Mouse (Mus musculus) kidney, embryonic 14.5 days (tissue): ENCODE measurements at regions not wholly inside any gene's neighbourhood (a gene's known extent, or its start where the extent isn't known, plus 50 kb on each side); places are given as distances from the start of the nearest gene placed in this dataset.

Experiments used
- ATAC-seq: fragments of 200-750 bp; cut with Nextera tagmentation; 2 replicates; pipeline ENCODE4 v1.8.0; 2017; ENCODE audit warnings: moderate number of reproducible peaks, mild to moderate bottlenecking, moderate TSS enrichment, moderate library complexity; ENCODE audit not compliant: low FRiP score, low TSS enrichment
- H3K27ac ChIP-seq: fragments of 300-500 bp; sonication (generic); 2 replicates; pipeline ENCODE4 v1.5.1; 2014; ENCODE audit warnings: low read depth, mild to moderate bottlenecking, low read length, moderate library complexity, mixed read lengths
- H3K27me3 ChIP-seq: fragments of 300-500 bp; sonication (generic); 2 replicates; pipeline ENCODE4 v1.6.1; 2014; ENCODE audit warnings: mild to moderate bottlenecking, low read length; ENCODE audit not compliant: control insufficient read depth, insufficient read depth
- H3K36me3 ChIP-seq: fragments of 300-500 bp; sonication (generic); 2 replicates; pipeline ENCODE4 v1.6.1; 2014; ENCODE audit warnings: low read length, mixed read lengths; ENCODE audit not compliant: control insufficient read depth, insufficient read depth
- H3K4me1 ChIP-seq: fragments of 300-500 bp; sonication (generic); 2 replicates; pipeline ENCODE4 v1.6.1; 2014; ENCODE audit warnings: low read length, mixed read lengths; ENCODE audit not compliant: control insufficient read depth, insufficient read depth
- H3K4me2 ChIP-seq: fragments of 300-500 bp; sonication (generic); replicated peaks from 2 replicates; pipeline ENCODE4 v1.6.1; 2014; ENCODE audit warnings: low read depth, mild to moderate bottlenecking, low read length
- H3K4me3 ChIP-seq: fragments of 300-500 bp; sonication (generic); 2 replicates; pipeline ENCODE4 v1.5.1; 2014; ENCODE audit warnings: mild to moderate bottlenecking, low read length
- H3K9ac ChIP-seq: fragments of 300-500 bp; sonication (generic); 2 replicates; pipeline ENCODE4 v1.6.1; 2014; ENCODE audit warnings: low read depth, mild to moderate bottlenecking, low read length, moderate library complexity
- H3K9me3 ChIP-seq: fragments of 300-500 bp; sonication (generic); 2 replicates; pipeline ENCODE4 v1.6.1; 2016; ENCODE audit warnings: low read length; ENCODE audit not compliant: control insufficient read depth
- WGBS: fragments of 180-500 bp; shearing (Covaris S2); extraction: QIAGEN DNeasy Blood & Tissue Kit; methylation state at CpG from one replicate; pipeline ENCODE4 v1.1.7; 2014; 5-methylcytosine and 5-hydroxymethylcytosine counted together

- Histone ChIP-seq H3K4me1 (no peaks in the 10 kb centered on the region), H3K4me2 (no peak overlapping the region), H3K9ac (no peak overlapping the region), H3K36me3 (no peaks in the 10 kb centered on the region), H3K27ac (no peak overlapping the region), H3K27me3 (no peaks in the 10 kb centered on the region), H3K4me3 (no peak overlapping the region), H3K9me3 (no peaks in the 10 kb centered on the region)
- 67% methylated on average over 3 of the region's 3 CpGs for WGBS
- ATAC-seq, result peak; percentile 10; the same call in 1 of the 2 replicates
These were observed 57.1 kb upstream of the Ccnd1 start for GRCm38 (mm10) chr7:144996847-144997246.

- WGBS, result 72% methylated on average over 4 of the region's 4 CpGs
These were observed 54.5 kb upstream of the Ccnd1 start for GRCm38 (mm10) chr7:144994229-144994628.

GRCm38 (mm10) chr7:144993566-144993965 lies 53.8 kb upstream of the Ccnd1 start:
- no peaks in the 10 kb centered on the region for H3K4me1 ChIP-seq
- H3K9me3 ChIP-seq, result no peaks in the 10 kb centered on the region
- WGBS, result 91% methylated on average over 4 of the region's 4 CpGs
- H3K4me3 ChIP-seq, result no peak overlapping the region
- H3K9ac ChIP-seq, result no peak overlapping the region
- no peak overlapping the region for H3K27ac ChIP-seq
- H3K4me2 ChIP-seq, result no peak overlapping the region
- H3K36me3 ChIP-seq, result no peaks in the 10 kb centered on the region
- H3K27me3 ChIP-seq, result no peaks in the 10 kb centered on the region
- no peak for ATAC-seq

More at GRCm38 (mm10) chr7:144994229-144994628, 54.5 kb upstream of the Ccnd1 start:
- H3K9me3 ChIP-seq, result no peaks in the 10 kb centered on the region
- no peaks in the 10 kb centered on the region for H3K27me3 ChIP-seq
- ATAC-seq, result no peak
- H3K4me3 ChIP-seq, result no peak overlapping the region
- H3K9ac ChIP-seq, result no peak overlapping the region
- no peak overlapping the region for H3K4me2 ChIP-seq
- no peaks in the 10 kb centered on the region for H3K4me1 ChIP-seq
- no peak overlapping the region for H3K27ac ChIP-seq
- no peaks in the 10 kb centered on the region for H3K36me3 ChIP-seq

GRCm38 (mm10) chr7:144991760-144992159 lies 52.0 kb upstream of the Ccnd1 start:
- no peak overlapping the region for H3K4me3 ChIP-seq
- H3K36me3 ChIP-seq, result no peaks in the 10 kb centered on the region
- no peaks in the 10 kb centered on the region for H3K27me3 ChIP-seq
- no peak overlapping the region for H3K9ac ChIP-seq
- no peak overlapping the region for H3K4me2 ChIP-seq
- ATAC-seq, result no peak
- H3K27ac ChIP-seq, result no peak overlapping the region
- H3K4me1 ChIP-seq, result no peaks in the 10 kb centered on the region
- 86% methylated on average over 1 of the region's 1 CpGs for WGBS
- H3K9me3 ChIP-seq, result no peaks in the 10 kb centered on the region
